Mouse (Mus musculus): ENCODE measurements around the gene Macf1.

- TF ChIP-seq USF1 (IDR thresholded peaks at IDR 0.05; ENCODE audit: low read depth) (no peak), TCF12 (IDR thresholded peaks at IDR 0.05; ENCODE audit: insufficient read depth, poor library complexity, severe bottlenecking) (no peak), E2F4 (IDR thresholded peaks at IDR 0.05; ENCODE audit: insufficient read depth) (no peak)
Measured at GRCm38 (mm10) chr4:123680962-123681361, 3.2 kb downstream of the Macf1 start.
